Mouse (Mus musculus): ENCODE data around the gene Exoc3l4. TPM values are rescaled to one million over a fixed set of nuclear protein-coding genes. Genes with fewer than 3 reads are reported as not detected.

Gene Exoc3l4
- polyA plus RNA-seq, 1 experiment from 2014 or later: 10.2 TPM

DNA sequence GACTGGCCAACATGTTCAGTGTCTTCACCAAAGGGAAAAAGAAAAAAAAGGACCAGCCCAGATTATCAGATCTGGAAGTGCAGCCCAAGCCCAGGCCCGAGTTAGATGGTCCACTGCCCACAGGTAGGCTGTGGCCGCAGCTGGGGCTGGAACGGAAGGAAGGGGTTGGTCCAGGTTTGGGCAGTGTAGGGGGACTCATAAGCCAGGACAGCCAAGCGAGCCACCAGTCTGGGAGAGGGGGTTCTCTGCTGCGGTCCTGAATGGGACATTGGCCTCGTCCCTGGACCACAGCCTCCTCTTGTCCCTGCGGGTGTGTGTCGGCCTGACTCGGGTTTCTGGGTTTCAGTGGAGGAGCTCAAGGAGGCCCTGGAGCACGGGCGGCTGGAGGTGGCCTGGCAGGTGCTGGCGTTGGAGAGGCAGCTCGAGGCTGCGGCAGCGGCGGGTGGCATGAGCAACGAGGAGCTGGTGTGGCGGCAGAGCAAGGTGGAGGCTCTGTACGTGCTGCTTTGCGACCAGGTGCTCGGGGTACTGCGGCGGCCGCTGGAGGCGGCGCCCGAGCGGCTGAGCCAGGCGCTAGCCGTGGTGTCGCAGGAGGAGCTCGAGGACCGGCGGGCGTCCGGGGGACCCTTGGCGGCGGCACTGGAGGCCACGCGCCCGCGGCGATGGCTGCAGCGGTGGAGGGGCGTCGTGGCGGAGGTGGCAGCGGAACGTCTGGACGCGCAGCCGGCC, 28.5 kb downstream of the Exoc3l4 start:
- ATAC-seq (ENCODE audit: extremely low read depth, insufficient number of reproducible peaks, low FRiP score, low TSS enrichment): no peak
- Histone ChIP-seq H3K9me3 (no peaks in the 10 kb centered on the region), H3K27me3 (replicated peaks) (peaks cover 99% of the 10 kb centered on the region), H3K27ac (replicated peaks) (no peak overlapping the region), H3K36me3 (no peaks in the 10 kb centered on the region), H3K9ac (peak overlapping the region; percentile 63; the same call in 1 of the 2 replicates), H3K4me3 (peak overlapping the region; percentile 41), H3K4me2 (peak overlapping the region; percentile 85), H3K4me1 (peaks cover 76% of the 10 kb centered on the region)
- WGBS: 9% methylated on average over 48 of the region's 52 CpGs

DNA sequence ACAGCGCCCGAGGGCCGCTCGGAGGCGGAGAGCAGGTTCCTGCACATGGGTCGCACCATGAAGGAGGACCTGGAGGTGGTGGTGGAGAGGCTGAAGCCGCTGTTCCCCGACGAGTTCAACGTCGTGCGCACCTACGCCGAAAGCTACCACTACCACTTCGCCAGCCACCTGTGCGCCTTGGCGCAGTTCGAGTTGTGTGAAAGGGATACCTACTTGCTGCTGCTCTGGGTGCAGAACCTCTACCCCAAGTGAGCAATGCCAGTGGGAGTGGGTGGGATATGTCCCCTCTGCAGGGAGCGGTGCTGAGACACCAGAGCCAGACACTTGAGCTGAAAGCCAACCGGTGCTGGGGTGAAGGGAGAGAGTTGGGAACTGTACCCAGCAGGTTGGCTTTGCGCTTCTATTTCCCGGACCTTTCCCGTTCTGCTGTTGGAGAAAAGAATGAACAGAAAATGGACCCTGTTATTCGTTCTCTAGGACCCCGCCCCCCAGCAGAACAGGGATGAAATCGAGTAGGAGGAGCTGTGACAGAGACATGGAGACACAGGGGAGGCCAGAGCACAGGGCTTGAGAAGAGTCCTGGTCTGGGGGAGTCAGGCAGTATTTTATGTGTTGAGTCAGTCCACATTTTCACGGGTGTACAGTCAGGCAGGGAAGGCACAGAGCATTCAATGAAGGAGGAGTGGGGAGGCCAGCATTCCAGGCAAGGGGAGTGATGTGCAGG, 29.2 kb downstream of the Exoc3l4 start:
- no peaks in the 10 kb centered on the region for H3K9me3 ChIP-seq
- H3K4me2 ChIP-seq: peak overlapping the region; percentile 85
- H3K36me3 ChIP-seq: no peaks in the 10 kb centered on the region
- peaks cover 82% of the 10 kb centered on the region for H3K4me1 ChIP-seq
- H3K4me3 ChIP-seq: peak overlapping the region; percentile 41
- WGBS: 12% methylated on average over 27 of the region's 27 CpGs
- no peak overlapping the region for H3K27ac ChIP-seq (replicated peaks)
- H3K9ac ChIP-seq: peak overlapping the region; percentile 63; the same call in 1 of the 2 replicates
- peaks cover 100% of the 10 kb centered on the region for H3K27me3 ChIP-seq (replicated peaks)
- ATAC-seq (ENCODE audit: extremely low read depth, insufficient number of reproducible peaks, low FRiP score, low TSS enrichment): no peak

DNA sequence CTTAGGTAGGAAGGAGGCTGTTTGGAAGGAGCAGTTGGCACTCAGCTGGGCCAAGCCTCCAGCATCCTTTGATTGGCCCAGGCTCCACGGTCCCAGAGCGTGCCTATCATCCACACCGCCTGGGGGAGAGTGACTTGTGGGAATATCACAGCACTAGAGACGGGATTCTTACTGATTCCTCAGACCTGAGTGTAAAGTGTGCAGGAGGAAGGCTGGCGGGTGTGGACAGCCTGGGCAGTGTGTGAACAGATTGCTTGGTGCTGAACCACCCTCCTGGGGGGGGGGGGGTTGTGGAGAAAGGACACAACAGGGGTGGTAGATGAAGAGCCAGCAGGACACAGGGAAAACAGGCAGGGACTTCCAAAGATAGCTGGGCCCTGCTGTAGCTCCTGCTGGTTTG, 29.9 kb downstream of the Exoc3l4 start:
- ATAC-seq (ENCODE audit: extremely low read depth, insufficient number of reproducible peaks, low FRiP score, low TSS enrichment): no peak
- 35% methylated on average over 5 of the region's 5 CpGs for WGBS
- H3K4me2 ChIP-seq: no peak overlapping the region
- no peaks in the 10 kb centered on the region for H3K9me3 ChIP-seq
- H3K27me3 ChIP-seq (replicated peaks): peaks cover 100% of the 10 kb centered on the region
- H3K9ac ChIP-seq: no peak overlapping the region
- no peak overlapping the region for H3K27ac ChIP-seq (replicated peaks)
- no peak overlapping the region for H3K4me3 ChIP-seq
- H3K36me3 ChIP-seq: no peaks in the 10 kb centered on the region; the same call in 1 of the 2 replicates
- peaks cover 80% of the 10 kb centered on the region for H3K4me1 ChIP-seq

DNA sequence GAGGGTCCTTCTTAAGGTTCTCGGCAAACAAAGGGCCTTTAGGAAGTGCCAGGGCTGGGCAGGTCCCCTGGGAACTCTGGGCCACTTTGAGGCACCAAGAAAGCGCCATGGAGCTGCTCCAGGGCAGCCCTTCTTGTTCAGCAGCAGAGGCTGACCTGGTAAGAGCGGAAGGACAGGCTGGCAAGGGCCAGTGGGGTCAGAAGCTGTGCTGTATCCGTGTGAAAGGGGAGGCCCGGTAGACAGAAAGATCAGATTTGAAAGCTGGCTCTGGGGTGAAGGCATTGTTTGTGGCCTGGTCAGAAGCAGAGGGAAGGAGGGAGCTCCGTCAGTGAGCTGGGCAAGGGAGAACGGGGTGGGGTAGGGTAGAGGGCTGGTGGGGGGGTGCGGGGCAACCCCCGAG, 30.5 kb downstream of the Exoc3l4 start:
- Histone ChIP-seq H3K9me3 (no peaks in the 10 kb centered on the region), H3K4me3 (no peak overlapping the region), H3K27ac (replicated peaks) (no peak overlapping the region), H3K27me3 (replicated peaks) (peaks cover 100% of the 10 kb centered on the region), H3K9ac (no peak overlapping the region), H3K4me1 (peaks cover 74% of the 10 kb centered on the region), H3K4me2 (no peak overlapping the region), H3K36me3 (no peaks in the 10 kb centered on the region; the same call in 1 of the 2 replicates)
- WGBS: 32% methylated on average over 8 of the region's 9 CpGs
- no peak for ATAC-seq (ENCODE audit: extremely low read depth, insufficient number of reproducible peaks, low FRiP score, low TSS enrichment)

DNA sequence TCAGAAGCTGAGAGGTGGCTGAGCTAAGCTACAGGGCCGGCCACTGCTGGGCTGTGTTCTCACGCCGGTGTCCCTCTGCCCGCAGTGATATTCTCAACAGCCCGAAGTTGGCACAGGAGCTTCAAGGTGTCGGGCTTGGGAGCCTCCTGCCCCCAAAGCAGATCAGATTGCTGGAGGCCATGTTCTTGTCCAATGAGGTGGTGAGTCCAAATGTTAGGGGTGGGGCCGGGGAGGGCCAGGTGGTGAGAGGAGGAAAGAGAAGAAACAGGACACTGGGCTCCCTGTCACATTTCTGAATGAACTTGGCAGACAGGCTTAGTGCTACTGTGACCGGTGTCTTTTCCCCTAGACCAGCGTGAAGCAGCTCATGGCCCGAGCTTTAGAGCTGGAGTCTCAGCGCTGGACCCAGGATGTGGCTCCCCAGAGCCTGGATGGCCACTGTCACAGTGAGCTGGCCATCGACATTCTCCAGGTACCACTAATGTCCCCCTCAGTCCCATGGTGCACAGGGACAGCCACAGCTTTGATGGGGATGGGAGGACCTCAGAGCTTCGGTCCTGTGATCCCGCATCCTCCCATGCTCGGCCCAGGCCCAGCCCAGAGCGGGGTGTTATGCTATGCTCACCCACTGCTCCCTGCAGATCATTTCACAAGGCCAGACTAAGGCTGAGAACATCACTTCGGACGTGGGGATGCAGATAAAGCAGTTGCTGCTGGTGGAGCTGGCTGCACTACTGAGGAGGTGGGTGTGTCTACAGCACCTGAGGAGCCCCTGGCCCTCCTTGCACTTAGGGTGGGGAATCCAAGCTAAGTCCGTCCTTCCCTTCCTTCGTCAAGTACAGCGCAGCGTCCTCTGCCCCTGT, 31.3 kb downstream of the Exoc3l4 start:
- Histone ChIP-seq H3K27ac (replicated peaks) (no peak overlapping the region), H3K9me3 (no peaks in the 10 kb centered on the region), H3K4me2 (no peak overlapping the region), H3K4me3 (no peak overlapping the region), H3K9ac (no peak overlapping the region), H3K4me1 (peaks cover 66% of the 10 kb centered on the region), H3K36me3 (no peaks in the 10 kb centered on the region; the same call in 1 of the 2 replicates), H3K27me3 (replicated peaks) (peaks cover 98% of the 10 kb centered on the region)
- WGBS: 27% methylated on average over 22 of the region's 22 CpGs
- ATAC-seq (ENCODE audit: extremely low read depth, insufficient number of reproducible peaks, low FRiP score, low TSS enrichment): no peak

DNA sequence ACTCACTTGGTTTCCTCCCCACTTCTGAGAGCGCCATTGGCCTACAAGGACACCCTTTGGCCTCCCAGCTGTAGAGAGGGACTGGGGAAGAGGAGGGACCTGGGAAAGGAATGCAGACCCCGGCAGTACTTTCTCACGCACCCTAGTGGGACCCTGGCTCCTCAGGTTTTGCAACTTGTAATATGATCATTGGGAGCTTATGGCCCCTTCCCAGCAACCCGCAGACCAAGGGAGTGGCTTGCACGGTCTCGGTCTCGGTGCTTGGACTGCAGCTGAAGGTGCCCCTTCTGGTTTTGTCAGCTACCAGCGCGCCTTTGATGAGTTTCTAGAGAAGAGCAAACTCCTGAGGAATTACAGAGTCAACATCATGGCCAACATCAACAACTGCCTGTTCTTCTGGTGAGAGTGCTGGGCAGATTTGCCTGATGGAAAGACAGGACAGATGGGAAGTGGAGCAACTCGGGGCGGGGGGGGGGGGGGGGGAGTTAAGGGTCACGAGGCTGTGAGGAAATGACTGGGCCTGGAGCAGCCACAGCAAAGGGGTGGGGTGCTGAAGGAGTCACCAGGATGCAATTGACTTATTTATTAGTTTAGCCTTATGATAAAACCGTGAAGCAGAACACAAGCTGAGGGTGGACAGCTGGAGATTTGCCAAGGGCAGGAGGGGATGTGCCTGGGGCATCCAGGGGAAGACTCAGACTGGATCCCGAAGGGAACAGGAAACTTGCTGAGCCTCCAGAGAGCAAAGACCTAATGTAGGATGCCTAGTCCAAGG, 32.3 kb downstream of the Exoc3l4 start:
- Histone ChIP-seq H3K27me3 (replicated peaks) (peaks cover 98% of the 10 kb centered on the region), H3K4me2 (no peak overlapping the region), H3K36me3 (no peaks in the 10 kb centered on the region; the same call in 1 of the 2 replicates), H3K9ac (peak overlapping the region; percentile 35; the same call in 1 of the 2 replicates), H3K9me3 (no peaks in the 10 kb centered on the region), H3K27ac (replicated peaks) (peak overlapping the region; percentile 48; the same call in 1 of the 2 replicates), H3K4me3 (no peak overlapping the region), H3K4me1 (peaks cover 63% of the 10 kb centered on the region)
- 29% methylated on average over 13 of the region's 14 CpGs for WGBS
- no peak for ATAC-seq (ENCODE audit: extremely low read depth, insufficient number of reproducible peaks, low FRiP score, low TSS enrichment)

DNA sequence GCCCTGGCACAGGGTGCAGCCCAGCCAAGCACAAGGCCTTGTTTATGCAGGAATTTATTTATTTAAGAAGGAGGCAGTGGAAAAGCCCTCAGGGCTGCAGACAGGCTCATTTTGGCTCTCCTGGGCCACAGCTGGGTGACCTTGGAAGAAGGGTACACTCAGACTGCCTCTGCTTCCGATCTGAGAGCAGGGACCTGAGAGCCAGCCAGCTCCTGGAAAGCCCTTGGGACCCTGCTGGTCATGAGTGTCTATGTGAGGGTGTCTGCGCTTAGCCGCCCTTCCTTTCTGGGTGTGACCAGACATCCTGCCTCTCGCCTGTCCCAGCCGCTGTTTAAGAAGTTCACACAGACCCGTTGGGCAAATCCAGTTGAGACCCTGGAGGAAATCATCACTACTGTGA, 33.5 kb downstream of the Exoc3l4 start:
- no peak for ATAC-seq (ENCODE audit: extremely low read depth, insufficient number of reproducible peaks, low FRiP score, low TSS enrichment)
- Histone ChIP-seq H3K27ac (replicated peaks) (no peak overlapping the region; the same call in 1 of the 2 replicates), H3K4me3 (no peak overlapping the region), H3K36me3 (no peaks in the 10 kb centered on the region; the same call in 1 of the 2 replicates), H3K4me1 (peaks cover 70% of the 10 kb centered on the region), H3K4me2 (no peak overlapping the region), H3K27me3 (replicated peaks) (peaks cover 96% of the 10 kb centered on the region), H3K9me3 (no peaks in the 10 kb centered on the region), H3K9ac (peak overlapping the region; percentile 35; the same call in 1 of the 2 replicates)
- WGBS: 34% methylated on average over 6 of the region's 6 CpGs

DNA sequence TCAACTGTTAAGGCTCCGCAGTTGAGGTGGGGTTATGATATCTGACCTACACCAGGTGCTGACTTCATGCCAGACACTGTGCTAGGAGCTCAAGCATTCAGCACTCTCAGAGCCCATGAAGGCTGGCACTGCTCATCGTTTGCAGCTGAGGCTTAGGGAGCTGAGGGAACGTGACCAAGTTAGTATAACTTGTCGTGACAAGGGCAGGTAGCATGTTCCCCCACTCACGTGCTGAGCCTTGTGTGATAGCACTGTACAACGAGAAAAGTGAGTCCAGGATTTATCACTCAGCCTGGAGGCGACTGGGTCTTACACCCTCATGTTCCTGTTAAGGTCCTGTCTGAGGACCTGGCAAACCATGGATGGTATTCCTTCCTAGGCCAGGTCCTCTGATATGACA, 34.7 kb downstream of the Exoc3l4 start:
- Histone ChIP-seq H3K36me3 (no peaks in the 10 kb centered on the region; the same call in 1 of the 2 replicates), H3K9ac (no peak overlapping the region), H3K4me2 (no peak overlapping the region), H3K27ac (replicated peaks) (no peak overlapping the region), H3K27me3 (replicated peaks) (peaks cover 96% of the 10 kb centered on the region), H3K4me3 (no peak overlapping the region), H3K4me1 (peaks cover 67% of the 10 kb centered on the region), H3K9me3 (no peaks in the 10 kb centered on the region)
- no peak for ATAC-seq (ENCODE audit: extremely low read depth, insufficient number of reproducible peaks, low FRiP score, low TSS enrichment)
- WGBS: 75% methylated on average over 7 of the region's 7 CpGs

DNA sequence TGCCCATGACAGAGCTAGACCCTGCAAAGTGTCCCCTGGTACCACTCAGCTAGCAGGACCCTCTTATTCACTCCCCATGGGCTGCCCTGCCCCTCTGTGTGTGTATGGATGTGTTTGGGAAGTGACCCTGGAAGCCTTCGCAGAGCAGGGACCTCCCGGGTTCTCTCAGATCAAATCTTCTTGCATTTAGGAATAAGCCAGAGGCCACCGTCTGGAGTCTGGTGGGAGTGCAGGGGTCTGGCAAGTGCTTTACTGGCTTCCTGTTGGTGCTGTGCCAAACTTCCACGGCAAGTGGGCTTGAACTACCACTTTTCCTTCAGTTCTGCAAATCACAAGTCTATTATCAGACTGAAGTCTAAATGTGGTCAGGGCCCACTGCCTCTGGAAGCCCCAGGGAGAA, 37.2 kb downstream of the Exoc3l4 start:
- Histone ChIP-seq H3K4me2 (no peak overlapping the region), H3K4me1 (peaks cover 45% of the 10 kb centered on the region), H3K27me3 (replicated peaks) (peaks cover 96% of the 10 kb centered on the region), H3K27ac (replicated peaks) (no peak overlapping the region), H3K9ac (no peak overlapping the region), H3K9me3 (no peaks in the 10 kb centered on the region), H3K4me3 (no peak overlapping the region), H3K36me3 (no peaks in the 10 kb centered on the region; the same call in 1 of the 2 replicates)
- ATAC-seq (ENCODE audit: extremely low read depth, insufficient number of reproducible peaks, low FRiP score, low TSS enrichment): no peak
- WGBS: 21% methylated on average over 4 of the region's 4 CpGs

DNA sequence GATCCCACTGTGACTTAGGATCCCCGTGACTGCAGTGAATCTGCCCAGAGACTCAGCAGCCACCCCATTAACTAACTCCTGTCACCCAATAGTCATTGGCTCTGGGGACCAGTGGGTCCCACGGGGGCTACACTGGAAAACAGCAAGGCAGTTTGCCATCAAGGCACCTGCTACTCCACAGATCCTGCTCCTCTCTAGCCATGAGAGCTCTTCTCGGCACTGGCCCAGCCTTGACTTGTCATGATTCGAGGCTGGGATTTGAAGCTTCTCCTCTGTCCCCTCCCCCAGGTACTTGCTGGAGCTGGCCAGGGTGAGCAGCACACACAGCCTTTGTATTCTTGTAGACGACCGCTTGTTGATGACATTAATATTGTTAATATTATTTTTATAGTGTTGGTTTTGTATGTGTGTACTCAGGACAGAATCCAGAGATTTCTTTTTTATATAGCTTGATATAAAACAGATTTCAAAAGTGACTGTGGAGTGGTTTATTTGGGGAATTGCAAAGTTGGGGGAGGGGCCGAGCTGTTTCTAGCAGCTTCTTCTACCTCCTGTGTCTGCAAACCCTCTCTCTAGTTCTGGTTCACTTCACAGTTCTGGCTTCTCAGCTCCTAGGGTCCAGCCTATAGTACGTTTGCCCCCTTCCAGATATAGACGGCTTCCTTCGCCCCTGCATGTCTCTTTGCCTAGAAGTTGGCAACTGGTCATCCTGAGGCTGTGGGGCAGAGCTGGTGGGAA, 37.9 kb downstream of the Exoc3l4 start:
- Histone ChIP-seq H3K9ac (no peak overlapping the region), H3K36me3 (no peaks in the 10 kb centered on the region; the same call in 1 of the 2 replicates), H3K4me1 (peaks cover 38% of the 10 kb centered on the region), H3K27ac (replicated peaks) (no peak overlapping the region), H3K4me2 (no peak overlapping the region), H3K9me3 (no peaks in the 10 kb centered on the region), H3K27me3 (replicated peaks) (peaks cover 94% of the 10 kb centered on the region), H3K4me3 (no peak overlapping the region)
- WGBS: 50% methylated on average over 10 of the region's 10 CpGs
- ATAC-seq (ENCODE audit: extremely low read depth, insufficient number of reproducible peaks, low FRiP score, low TSS enrichment): no peak
